Mouse (Mus musculus) ES-Bruce4 (cell line): ENCODE results near the gene Cacna2d1.

ENCODE experiments used
- CTCF ChIP-seq: IDR thresholded peaks from one replicate; pipeline ENCODE4 v1.8.1; 2011; ENCODE audit warnings: low read depth, low read length
- POLR2A ChIP-seq: IDR thresholded peaks from one replicate; pipeline ENCODE4 v1.8.1; 2011; ENCODE audit warnings: low read length; ENCODE audit not compliant: insufficient read depth

GRCm38 (mm10) chr5:16013649-16014048, 79.2 kb downstream of the Cacna2d1 start:
- no peak for TF ChIP-seq CTCF
- no peak for TF ChIP-seq POLR2A
